Mouse (Mus musculus): Measurements from ENCODE around the gene Zfp131. TPM values are rescaled to one million over a fixed set of nuclear protein-coding genes. Genes with fewer than 3 reads are reported as not detected.
"Not testable (repeated sequence)": the region's sequence is repeated elsewhere in the genome, so short reads cannot be mapped to it uniquely, and the experiment has no call there.

Zfp131 gene
- polyA plus RNA-seq (2012; rRNA removed) = 25.4 and 26.0 TPM in 2 replicates

- TF ChIP-seq POLR2A (IDR thresholded peaks at IDR 0.05; ENCODE audit: extremely low read depth, insufficient read depth, low read length) (0 out of 2 replicates have a peak, but pooled peaks have one; percentile 22), CTCF (IDR thresholded peaks at IDR 0.05; ENCODE audit: extremely low read depth, insufficient read depth, low read length) (no peak)
- Histone ChIP-seq H3K4me1 (ENCODE audit: control insufficient read depth, insufficient read depth, low read length) (peaks cover 5% of the 10 kb centered on the region), H3K27ac (ENCODE audit: insufficient read depth, low read length) (peak within 1 kb of the TSS; percentile 98), H3K4me3 (ENCODE audit: insufficient read depth, low read length) (peak within 1 kb of the TSS; percentile 89)
These were observed at the start of gene Zfp131 for GRCm38 (mm10) chr13:119790761-119791579. Gene Zfp131, minus strand, starts transcription at chr13:119790889.

- not testable (repeated sequence) for H3K4me1 ChIP-seq (ENCODE audit: control insufficient read depth, insufficient read depth, low read length); H3K4me3 ChIP-seq (ENCODE audit: insufficient read depth, low read length); H3K27ac ChIP-seq (ENCODE audit: insufficient read depth, low read length)
- peak; percentile 25; the same call in 1 of the 2 replicates for TF ChIP-seq CTCF (IDR thresholded peaks at IDR 0.05; ENCODE audit: extremely low read depth, insufficient read depth, low read length)
These were observed 49.3 kb upstream of the Zfp131 start for GRCm38 (mm10) chr13:119839982-119840381.

GRCm38 (mm10) chr13:119837719-119838337 is 47.1 kb upstream of the Zfp131 start:
- H3K4me1 ChIP-seq (ENCODE audit: control insufficient read depth, insufficient read depth, low read length); H3K4me3 ChIP-seq (ENCODE audit: insufficient read depth, low read length); H3K27ac ChIP-seq (ENCODE audit: insufficient read depth, low read length): not testable (repeated sequence)
- 0 out of 2 replicates have a peak, but pooled peaks have one; percentile 1 for TF ChIP-seq CTCF (IDR thresholded peaks at IDR 0.05; ENCODE audit: extremely low read depth, insufficient read depth, low read length)

GRCm38 (mm10) chr13:119836324-119836811 is 45.7 kb upstream of the Zfp131 start:
- H3K4me1 ChIP-seq (ENCODE audit: control insufficient read depth, insufficient read depth, low read length); H3K27ac ChIP-seq (ENCODE audit: insufficient read depth, low read length): not testable (repeated sequence)
- peak overlapping the region; percentile 27; the same call in 1 of the 2 replicates for H3K4me3 ChIP-seq (ENCODE audit: insufficient read depth, low read length)

- 0 out of 2 replicates have a peak, but pooled peaks have one; percentile 10 for TF ChIP-seq CTCF (IDR thresholded peaks at IDR 0.05; ENCODE audit: extremely low read depth, insufficient read depth, low read length)
- peak within 1 kb of the TSS; percentile 27; the same call in 1 of the 2 replicates for H3K4me3 ChIP-seq (ENCODE audit: insufficient read depth, low read length)
- not testable (repeated sequence) for H3K4me1 ChIP-seq (ENCODE audit: control insufficient read depth, insufficient read depth, low read length); H3K27ac ChIP-seq (ENCODE audit: insufficient read depth, low read length)
These were observed 44.8 kb upstream of the Zfp131 start, which contains the start of gene D13Ertd608e for GRCm38 (mm10) chr13:119835320-119836056. Gene D13Ertd608e, plus strand, starts transcription at chr13:119836006.

GRCm38 (mm10) chr13:119830116-119830515 is 39.4 kb upstream of the Zfp131 start, which contains the start of gene AF067063:
Gene AF067063, minus strand, starts transcription at chr13:119830216.
- H3K4me3 ChIP-seq (ENCODE audit: insufficient read depth, low read length); H3K27ac ChIP-seq (ENCODE audit: insufficient read depth, low read length); H3K4me1 ChIP-seq (ENCODE audit: control insufficient read depth, insufficient read depth, low read length): not testable (repeated sequence)

- TF ChIP-seq POLR2A (IDR thresholded peaks at IDR 0.05; ENCODE audit: extremely low read depth, insufficient read depth, low read length) = no peak
- no peak for TF ChIP-seq CTCF (IDR thresholded peaks at IDR 0.05; ENCODE audit: extremely low read depth, insufficient read depth, low read length)
- H3K27ac ChIP-seq (ENCODE audit: insufficient read depth, low read length) = no peak overlapping the region
- no peaks in the 10 kb centered on the region for H3K4me1 ChIP-seq (ENCODE audit: control insufficient read depth, insufficient read depth, low read length)
These were observed 27.0 kb upstream of the Zfp131 start for GRCm38 (mm10) chr13:119817579-119818206.

GRCm38 (mm10) chr13:119816798-119817197 is 26.1 kb upstream of the Zfp131 start:
- no peak overlapping the region for H3K27ac ChIP-seq (ENCODE audit: insufficient read depth, low read length)
- H3K4me3 ChIP-seq (ENCODE audit: insufficient read depth, low read length) = no peak overlapping the region
- TF ChIP-seq POLR2A (IDR thresholded peaks at IDR 0.05; ENCODE audit: extremely low read depth, insufficient read depth, low read length) = no peak
- TF ChIP-seq CTCF (IDR thresholded peaks at IDR 0.05; ENCODE audit: extremely low read depth, insufficient read depth, low read length) = no peak
- H3K4me1 ChIP-seq (ENCODE audit: control insufficient read depth, insufficient read depth, low read length) = no peaks in the 10 kb centered on the region

More at GRCm38 (mm10) chr13:119817579-119818206, 27.0 kb upstream of the Zfp131 start:
- H3K4me3 ChIP-seq (ENCODE audit: insufficient read depth, low read length) = no peak overlapping the region

GRCm38 (mm10) chr13:119810031-119810430 is 19.3 kb upstream of the Zfp131 start:
- Histone ChIP-seq H3K4me3 (ENCODE audit: insufficient read depth, low read length) (no peak overlapping the region), H3K27ac (ENCODE audit: insufficient read depth, low read length) (no peak overlapping the region), H3K4me1 (ENCODE audit: control insufficient read depth, insufficient read depth, low read length) (no peaks in the 10 kb centered on the region)
- no peak for TF ChIP-seq CTCF (IDR thresholded peaks at IDR 0.05; ENCODE audit: extremely low read depth, insufficient read depth, low read length)

All from cortical plate, adult 2 months (tissue).